Mouse (Mus musculus) left cerebral cortex, adult 2 months (tissue): Measurements from ENCODE around the gene Nol9. TPM values are rescaled to one million over a fixed set of nuclear protein-coding genes. Genes with fewer than 3 reads are reported as not detected.

Experiments
- DNase-seq, 2 experiments: peaks; one replicate each; pipeline ENCODE4 v3.0.0; 2021 to 2022; ENCODE audit warnings: low spot score in 2 of 2, mixed read lengths in 1 of 2; ENCODE audit errors: extremely low spot score in 1 of 2
- H3K27ac ChIP-seq: fragments of 200-600 bp; 2 replicates; pipeline ENCODE4 v1.8.1; 2022
- H3K4me3 ChIP-seq: fragments of 200-600 bp; 2 replicates; pipeline ENCODE4 v1.8.1; 2022
- CTCF ChIP-seq: fragments of 200-600 bp; IDR thresholded peaks from 2 replicates; pipeline ENCODE4 v1.8.1; 2022; ENCODE audit warnings: antibody characterized with exemption, mild to moderate bottlenecking, moderate library complexity
- intact Hi-C: fragments of 180-260 bp; cut with DNase I; formaldehyde crosslinking; loops from one replicate; pipeline ENCODE4 v1.15.1; 2025
- total RNA-seq, 2 experiments: library from RNA; stranded (reverse); gene quantifications; 2 replicates each; pipeline ENCODE4 v1.2.3; 2021

The Nol9 gene
- total RNA-seq, 2 experiments from 2014 or later, result 18.2 to 19.2 TPM

DNA sequence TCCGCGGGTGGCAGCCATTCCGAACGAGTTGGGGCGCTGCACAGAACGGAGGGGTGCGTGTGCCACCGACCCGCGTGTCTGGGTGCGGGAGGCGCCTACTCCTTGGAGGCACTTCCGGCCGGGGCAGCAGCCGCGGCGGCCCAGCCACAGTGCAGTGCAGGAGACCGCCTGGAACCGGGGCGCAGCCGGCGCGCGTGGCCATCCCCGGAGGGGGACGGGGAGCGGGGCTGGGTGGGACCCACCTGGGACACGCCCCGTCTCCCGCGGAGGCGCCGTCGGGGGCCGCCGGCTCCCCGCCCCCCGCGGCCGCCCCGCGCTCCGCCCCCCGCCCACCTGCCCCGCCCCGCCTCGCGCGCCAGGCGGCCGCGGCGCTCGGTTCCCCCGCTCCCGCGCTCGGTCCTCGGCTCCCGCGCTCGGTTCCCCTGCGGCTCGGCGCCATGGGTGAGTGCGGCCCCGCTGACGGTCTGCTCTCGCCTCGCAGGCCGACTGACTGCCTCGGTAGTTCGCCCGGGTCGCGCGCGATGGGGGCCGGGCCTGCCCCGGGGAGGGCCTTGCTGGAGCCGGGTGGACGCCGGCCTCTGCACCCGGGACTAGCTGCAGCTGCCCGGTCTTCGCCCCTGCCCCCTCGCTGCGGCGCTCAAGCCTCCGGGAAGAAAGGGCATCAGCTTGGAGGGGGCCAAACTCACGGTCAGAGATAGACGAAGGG is 47.5 kb downstream of the Nol9 start:
- intact Hi-C loops, result loop anchor here (1.0 kb wide), 1 partner anchor 8 kb away; no protein-coding TSS in a partner anchor
- Histone ChIP-seq H3K4me3 (peak overlapping the region; percentile 80), H3K27ac (peak overlapping the region; percentile 96)
- no peak; the same call in 1 of the 2 replicates for TF ChIP-seq CTCF
- DNase-seq, result peak; percentile 66 to 69

DNA sequence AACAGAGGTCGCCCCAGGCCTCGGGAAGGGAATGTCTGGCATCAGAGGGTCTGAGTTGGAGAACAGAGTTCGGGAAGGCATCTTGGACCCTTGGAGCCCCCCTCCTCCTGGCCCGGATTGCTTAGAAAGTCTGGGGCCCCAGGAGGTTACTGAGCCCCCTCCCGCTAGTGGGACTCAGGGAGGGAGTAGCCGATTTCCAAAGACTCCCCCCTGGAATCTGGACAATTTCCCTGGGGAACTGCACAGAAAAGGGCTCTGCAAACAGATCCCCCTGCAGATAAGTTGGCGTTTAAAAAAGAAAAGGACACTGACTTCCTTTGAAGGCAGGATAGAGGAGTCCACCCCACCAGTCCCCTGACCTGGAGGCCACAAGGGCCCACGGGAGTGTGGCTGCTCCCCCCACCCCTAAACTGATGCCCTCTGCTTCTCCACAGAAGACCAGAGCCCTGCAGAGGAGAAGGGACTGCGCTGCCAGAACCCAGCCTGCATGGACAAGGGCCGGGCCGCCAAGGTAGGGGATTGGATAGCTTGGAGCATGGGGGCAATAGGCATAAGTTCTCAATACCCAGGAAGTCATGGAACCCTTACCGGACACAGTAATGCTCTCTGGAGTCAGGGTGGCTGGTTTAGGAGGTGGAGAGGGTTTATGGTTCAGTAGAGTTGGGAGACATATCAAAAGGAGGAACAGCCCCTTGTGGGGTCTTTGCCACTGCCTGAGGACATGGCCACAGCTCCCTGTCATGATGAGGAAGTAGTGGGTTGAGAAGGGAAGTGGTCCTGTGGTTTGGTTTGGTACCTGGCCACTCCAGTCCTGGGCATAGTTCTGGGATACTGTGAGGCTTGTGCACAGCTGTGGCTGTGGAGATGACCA is 48.3 kb downstream of the Nol9 start:
- Histone ChIP-seq H3K4me3 (peak overlapping the region; percentile 80), H3K27ac (peak overlapping the region; percentile 96)
- intact Hi-C loops, result loop anchor here (1.0 kb wide), 3 partner anchors 9 to 78 kb away; no protein-coding TSS in a partner anchor
- DNase-seq, result no peak
- TF ChIP-seq CTCF, result no peak

DNA sequence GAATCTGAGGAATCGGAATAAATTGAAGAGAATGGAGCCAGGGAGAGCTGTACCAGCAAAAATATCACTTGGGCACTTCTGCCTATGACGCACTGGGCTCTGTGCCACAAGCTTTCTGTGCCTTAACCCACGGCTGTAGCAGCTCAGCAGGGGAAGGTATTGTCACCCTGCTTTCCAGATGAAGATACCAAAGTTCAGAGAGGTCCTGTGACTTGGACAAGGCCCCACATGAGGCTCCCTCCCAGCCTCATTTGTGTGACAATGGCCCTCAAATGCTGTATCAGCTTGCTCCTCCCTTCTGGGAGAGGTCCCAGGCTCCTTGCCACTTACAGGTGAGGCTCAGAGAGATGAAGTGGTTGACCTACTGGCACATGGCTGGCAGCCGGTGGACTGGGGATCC is 49.0 kb downstream of the Nol9 start:
- intact Hi-C loops, result loop anchor here (1.0 kb wide), 2 partner anchors 13 to 79 kb away; no protein-coding TSS in a partner anchor
- peak in 1 of 2 experiments; percentile 73 for DNase-seq
- H3K27ac ChIP-seq, result peak overlapping the region; percentile 96

DNA sequence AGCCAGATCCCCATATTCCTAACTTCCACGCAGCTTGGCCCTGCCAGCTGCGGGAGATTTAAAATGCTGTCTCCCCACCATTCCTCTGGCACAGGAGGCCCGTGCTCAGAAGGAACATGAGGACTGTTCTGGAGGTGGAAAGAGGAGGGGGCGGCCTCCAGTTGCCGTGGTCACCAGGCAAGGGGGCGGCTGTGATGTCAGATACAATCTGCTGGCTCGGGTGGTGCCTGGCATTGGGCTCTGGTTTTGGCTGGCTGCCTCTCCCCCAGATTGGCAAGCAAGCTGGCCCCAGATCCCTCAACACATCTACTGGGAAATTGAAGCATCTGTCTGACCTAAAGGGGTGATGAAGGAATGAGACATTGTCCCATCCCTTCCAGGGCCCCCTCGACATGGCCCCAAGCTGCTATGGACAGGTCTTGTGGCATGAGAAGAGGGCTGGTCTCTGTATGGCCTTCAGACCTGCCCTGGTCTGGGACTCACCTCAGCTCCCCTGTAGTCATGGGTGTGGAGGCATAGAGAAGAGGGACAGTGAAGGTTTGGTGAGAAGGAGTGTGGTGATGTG is 49.5 kb downstream of the Nol9 start:
- Histone ChIP-seq H3K4me3 (peak overlapping the region; percentile 80), H3K27ac (peak overlapping the region; percentile 96)
- DNase-seq, result peak; percentile 74 to 89
- no peak for TF ChIP-seq CTCF
- intact Hi-C loops, result loop anchor here (1.0 kb wide), 2 partner anchors 13 to 79 kb away; no protein-coding TSS in a partner anchor

More for the DNA sequence above, 49.0 kb downstream of the Nol9 start:
- TF ChIP-seq CTCF, result no peak
- peak overlapping the region; percentile 80 for H3K4me3 ChIP-seq

DNA sequence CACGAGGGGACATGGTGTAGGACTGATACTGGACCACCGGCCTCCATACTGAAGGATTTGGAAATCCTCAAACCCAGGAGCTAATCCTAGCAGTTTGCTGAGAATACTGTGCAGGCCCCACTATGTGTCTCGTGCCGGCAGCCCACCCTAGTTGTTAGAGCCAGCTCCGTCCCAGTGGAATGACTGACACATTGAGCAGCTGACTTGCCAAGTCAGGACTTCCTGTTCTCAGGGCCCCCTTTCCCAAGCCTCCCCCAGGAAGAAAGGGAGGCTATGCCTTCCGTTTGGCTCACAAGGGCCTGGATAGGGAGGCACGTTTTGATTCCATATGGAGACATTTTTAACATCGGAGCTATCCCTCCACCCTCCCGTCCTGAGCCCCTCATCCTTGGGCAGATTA is 51.1 kb downstream of the Nol9 start:
- intact Hi-C loops, result no loop called here
- peak overlapping the region; percentile 45; the same call in 1 of the 2 replicates for H3K27ac ChIP-seq
- DNase-seq, result no peak
- no peak for TF ChIP-seq CTCF
- 0 out of 2 replicates have a peak overlapping the region, but pooled peaks have one; percentile 4 for H3K4me3 ChIP-seq

DNA sequence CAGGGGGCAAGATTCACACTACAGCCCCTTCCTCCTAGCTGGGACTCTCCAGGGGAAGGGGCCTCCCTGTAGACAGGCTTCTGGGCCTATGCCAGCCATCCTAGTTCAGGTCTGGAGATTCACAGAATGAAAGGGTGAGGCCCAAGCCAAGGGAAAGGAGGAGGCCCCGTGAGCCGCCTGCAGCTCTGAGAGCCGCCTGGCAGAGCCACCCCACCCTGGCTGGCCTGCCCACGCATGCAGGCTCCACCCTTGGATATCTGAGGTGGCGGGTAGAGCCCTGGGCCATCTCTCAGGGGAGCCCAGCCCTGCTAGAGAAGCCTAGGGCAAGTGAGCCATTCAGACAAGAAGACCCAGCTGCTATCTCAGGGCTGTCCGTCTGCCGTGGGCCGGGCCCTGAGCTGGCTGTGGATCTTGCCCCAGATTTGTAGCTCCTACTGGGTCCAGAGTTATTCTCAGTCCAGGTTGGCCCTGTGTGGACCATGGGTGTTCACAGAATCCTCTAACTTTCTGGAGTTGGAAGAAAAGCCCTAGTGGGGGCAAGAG is 53.7 kb downstream of the Nol9 start:
- Histone ChIP-seq H3K27ac (peak overlapping the region; percentile 78), H3K4me3 (peak overlapping the region; percentile 13; the same call in 1 of the 2 replicates)
- intact Hi-C loops, result no loop called here
- DNase-seq, result no peak
- TF ChIP-seq CTCF, result no peak

DNA sequence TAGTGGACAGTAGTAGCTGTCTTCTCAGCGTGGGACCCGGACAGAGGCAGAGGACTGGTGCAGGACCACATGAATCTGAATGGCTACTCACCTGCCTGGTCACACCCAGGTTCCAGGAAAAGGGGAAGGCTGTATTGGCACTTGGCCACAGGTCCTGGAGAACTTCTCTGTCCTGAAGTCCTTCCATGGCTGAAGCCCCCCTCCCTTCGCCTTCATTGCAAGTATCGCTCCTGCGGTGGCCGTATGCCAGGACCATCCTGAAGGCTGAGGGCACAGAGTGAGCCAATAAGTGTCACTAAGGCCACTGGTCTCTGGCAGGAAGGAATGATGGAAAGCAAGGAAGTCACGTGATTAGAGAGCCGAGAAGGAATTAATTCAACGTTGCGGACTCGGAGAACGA is 55.1 kb downstream of the Nol9 start:
- intact Hi-C loops, result no loop called here
- no peak overlapping the region for H3K4me3 ChIP-seq
- no peak for TF ChIP-seq CTCF
- no peak overlapping the region for H3K27ac ChIP-seq
- no peak for DNase-seq

DNA sequence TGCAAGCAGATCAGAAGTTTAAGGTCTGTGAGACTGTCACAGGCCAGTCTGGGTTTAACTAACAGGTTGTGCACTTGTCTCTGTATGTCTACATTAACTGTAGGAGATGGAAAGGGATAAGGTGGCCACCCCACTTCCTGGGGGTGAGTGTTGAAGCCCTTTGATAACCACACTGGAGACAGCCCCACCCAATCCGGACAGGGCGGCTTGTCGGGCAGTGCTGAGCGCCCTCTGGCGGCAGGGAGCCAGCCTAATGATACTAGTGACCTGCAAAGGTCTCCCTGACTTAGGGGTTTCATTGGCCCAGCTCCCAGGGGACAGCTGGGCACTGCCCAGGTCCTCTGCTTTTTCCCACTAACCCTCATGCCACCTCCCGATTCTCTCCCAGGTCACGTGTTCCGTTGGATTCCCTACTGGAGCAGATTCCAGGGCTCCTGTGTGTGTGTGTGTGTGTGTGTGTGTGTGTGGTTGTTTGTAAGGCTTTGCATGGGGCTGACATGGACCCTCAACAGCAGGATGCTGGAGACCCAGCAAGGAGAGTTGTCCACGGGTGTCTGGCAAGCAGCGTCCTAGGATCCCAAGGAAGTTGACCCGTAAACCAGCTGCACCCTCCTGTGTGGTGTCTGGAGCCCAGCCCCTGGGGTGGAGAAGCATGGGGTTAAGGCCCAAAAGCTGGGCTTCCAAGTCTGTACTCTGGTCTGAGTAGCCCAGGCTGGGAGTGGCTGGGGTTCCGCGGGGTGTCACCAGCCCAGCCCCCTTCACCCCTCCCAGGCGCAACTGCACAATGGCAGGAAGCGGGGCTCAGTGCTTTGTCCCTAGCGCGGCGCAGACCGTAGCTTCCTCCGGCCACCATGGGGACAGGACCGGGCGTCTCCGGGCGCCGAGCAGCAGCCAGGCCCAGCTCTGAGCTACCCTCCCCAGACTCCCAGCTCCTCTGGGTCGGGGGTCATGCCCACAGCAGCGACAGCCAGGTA is 57.1 kb downstream of the Nol9 start:
- intact Hi-C loops, result loop anchor here (2.0 kb wide), 1 partner anchor 115 kb away; no protein-coding TSS in a partner anchor

DNA sequence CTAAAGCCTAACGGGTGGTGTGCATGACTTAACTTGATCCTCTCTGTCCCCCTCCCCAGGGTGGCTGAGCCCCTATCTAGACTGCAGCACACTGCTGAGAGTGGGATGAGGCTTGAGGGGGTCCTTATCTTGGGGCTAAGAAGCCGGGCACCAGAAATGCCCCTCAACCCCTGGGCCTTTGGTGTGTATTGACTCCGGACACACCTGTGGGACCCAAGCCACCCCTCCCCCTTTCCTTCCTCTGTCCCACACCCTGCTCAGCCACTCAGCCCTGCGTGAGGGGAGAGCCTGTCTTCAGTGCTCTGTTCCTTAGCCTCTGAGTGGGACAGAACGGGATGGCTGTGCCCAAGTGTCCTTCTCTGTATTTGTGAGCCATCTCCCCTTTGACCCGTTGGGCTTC is 57.8 kb downstream of the Nol9 start:
- DNase-seq, result no peak
- TF ChIP-seq CTCF, result no peak
- Histone ChIP-seq H3K4me3 (peak overlapping the region; percentile 32), H3K27ac (peak overlapping the region; percentile 82)
- intact Hi-C loops, result loop anchor here (2.0 kb wide), 1 partner anchor 116 kb away; no protein-coding TSS in a partner anchor

More for the DNA sequence above, 57.1 kb downstream of the Nol9 start:
- H3K4me3 ChIP-seq, result peak overlapping the region; percentile 32
- H3K27ac ChIP-seq, result peak overlapping the region; percentile 82
- DNase-seq, result peak in 1 of 2 experiments; percentile 64
- TF ChIP-seq CTCF, result peak; percentile 89
